Mouse (Mus musculus) liver (tissue): ENCODE results near the gene Arl10.

Source experiments
- DNase-seq: peaks from one replicate; pipeline ENCODE4 v3.0.0-alpha.2; 2020; ENCODE audit warnings: mixed read lengths

Arl10 gene

DNA sequence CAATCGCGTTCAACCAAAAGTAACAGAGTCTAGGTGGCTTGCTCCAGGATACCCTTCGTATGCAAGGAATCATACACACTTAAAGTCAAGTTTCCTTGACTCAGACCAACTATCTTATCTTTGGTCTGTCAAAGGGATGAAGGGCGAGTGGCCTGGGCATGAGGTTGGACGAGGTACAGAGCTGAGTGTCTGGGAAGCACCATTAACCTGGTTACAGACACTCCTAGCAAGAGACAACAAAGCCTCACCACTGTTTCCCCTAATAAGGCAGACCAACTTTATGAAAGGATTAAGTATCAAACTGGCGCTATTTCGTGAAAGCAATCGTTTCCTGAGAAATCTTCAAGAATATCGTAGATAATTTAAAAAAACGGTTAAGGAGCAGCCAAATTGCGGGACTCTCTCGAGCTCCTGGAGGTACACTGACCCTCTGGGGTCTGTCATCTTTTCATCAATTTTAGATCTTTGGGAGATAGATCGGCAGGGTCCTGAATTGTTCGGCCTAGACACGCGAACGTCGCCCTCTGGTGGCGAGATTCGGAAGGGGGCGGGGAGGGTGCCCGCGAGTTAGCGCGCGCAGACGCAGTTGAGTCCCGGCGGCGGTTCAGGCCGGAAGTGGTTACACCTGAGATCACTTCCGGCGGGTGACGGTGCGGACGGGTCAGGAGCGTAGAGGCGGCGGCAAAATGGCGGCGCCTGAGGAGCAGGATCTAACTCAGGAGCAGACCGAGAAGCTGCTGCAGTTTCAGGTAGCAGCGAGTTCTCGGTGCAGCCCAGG lies 46.5 kb downstream of the Arl10 start, which contains the start of gene Faf2:
Faf2 (plus strand) TSS at position 630 of the 778 bp plus-strand sequence.
- DNase-seq = peak; percentile 98

GRCm38 (mm10) chr13:54621960-54622521 lies 47.2 kb downstream of the Arl10 start:
- peak; percentile 48 for DNase-seq

GRCm38 (mm10) chr13:54629128-54629527 lies 54.3 kb downstream of the Arl10 start:
- no peak for DNase-seq
